Mouse (Mus musculus) heart, embryonic 14.5 days (tissue): Measurements from ENCODE around the gene Coro7. TPM values are rescaled to one million over a fixed set of nuclear protein-coding genes. Genes with fewer than 3 reads are reported as not detected.

ENCODE experiments used
- ATAC-seq: fragments of 200-750 bp; cut with Nextera tagmentation; 2 replicates; pipeline ENCODE4 v1.8.0; 2017; ENCODE audit warnings: low read depth, moderate TSS enrichment; ENCODE audit not compliant: insufficient number of reproducible peaks, insufficient read depth, low FRiP score
- H3K27ac ChIP-seq, 2 experiments: fragments of 200-500 bp in 1 of 2; fragments of 300-500 bp in 1 of 2; sonication (generic) in 1 of 2; replicated peaks in 1 of 2; 2 replicates each; pipeline ENCODE4 v1.5.1; 2012 to 2014; ENCODE audit warnings: low read depth in 2 of 2, low read length in 2 of 2, control low read depth in 1 of 2, mild to moderate bottlenecking in 1 of 2, mixed read lengths in 1 of 2; ENCODE audit not compliant: control insufficient read depth in 1 of 2, insufficient read depth in 1 of 2
- H3K27me3 ChIP-seq: fragments of 300-500 bp; sonication (generic); 2 replicates; pipeline ENCODE4 v1.6.1; 2014; ENCODE audit warnings: mild to moderate bottlenecking, low read length, control low read depth; ENCODE audit not compliant: control insufficient read depth, insufficient read depth
- H3K36me3 ChIP-seq: fragments of 300-500 bp; sonication (generic); 2 replicates; pipeline ENCODE4 v1.6.1; 2014; ENCODE audit warnings: mild to moderate bottlenecking, control low read depth, low read length, mixed read lengths; ENCODE audit not compliant: control insufficient read depth, insufficient read depth
- H3K4me1 ChIP-seq, 2 experiments: fragments of 200-500 bp in 1 of 2; fragments of 300-500 bp in 1 of 2; sonication (generic) in 1 of 2; 2 replicates each; pipeline ENCODE4 v1.6.1; 2012 to 2014; ENCODE audit warnings: low read length in 2 of 2, control low read depth in 1 of 2, mixed read lengths in 1 of 2; ENCODE audit not compliant: control insufficient read depth in 2 of 2, insufficient read depth in 2 of 2
- H3K4me2 ChIP-seq: fragments of 300-500 bp; sonication (generic); 2 replicates; pipeline ENCODE4 v1.6.1; 2014; ENCODE audit warnings: mild to moderate bottlenecking, low read length
- H3K4me3 ChIP-seq, 2 experiments: fragments of 200-500 bp in 1 of 2; fragments of 300-500 bp in 1 of 2; sonication (generic) in 1 of 2; 2 replicates each; pipeline ENCODE4 v1.5.1; 2012 to 2014; ENCODE audit warnings: low read length in 2 of 2, mild to moderate bottlenecking in 2 of 2, control low read depth in 1 of 2, low read depth in 1 of 2, moderate library complexity in 1 of 2; ENCODE audit not compliant: control insufficient read depth in 1 of 2, insufficient read depth in 1 of 2
- H3K9ac ChIP-seq: fragments of 300-500 bp; sonication (generic); 2 replicates; pipeline ENCODE4 v1.6.1; 2014; ENCODE audit warnings: mild to moderate bottlenecking, low read length
- H3K9me3 ChIP-seq: fragments of 300-500 bp; sonication (generic); 2 replicates; pipeline ENCODE4 v1.6.1; 2016; ENCODE audit warnings: low read length, control low read depth; ENCODE audit not compliant: control insufficient read depth
- WGBS: fragments of 180-500 bp; shearing (Covaris S2); extraction: QIAGEN DNeasy Blood & Tissue Kit; methylation state at CpG from one replicate; pipeline ENCODE4 v1.1.7; 2014; 5-methylcytosine and 5-hydroxymethylcytosine counted together
- polyA plus RNA-seq: library from polyadenylated mRNA; unstranded; fragments of >200 nt; fragmentation: Nextera tagmentation; extraction: Ambion mirVana; gene quantifications from 2 replicates; pipeline ENCODE4 v1.2.1, GENCODE M21; 2014

Gene Coro7
- polyA plus RNA-seq, 1 experiment from 2014 or later: 11.9 TPM

DNA sequence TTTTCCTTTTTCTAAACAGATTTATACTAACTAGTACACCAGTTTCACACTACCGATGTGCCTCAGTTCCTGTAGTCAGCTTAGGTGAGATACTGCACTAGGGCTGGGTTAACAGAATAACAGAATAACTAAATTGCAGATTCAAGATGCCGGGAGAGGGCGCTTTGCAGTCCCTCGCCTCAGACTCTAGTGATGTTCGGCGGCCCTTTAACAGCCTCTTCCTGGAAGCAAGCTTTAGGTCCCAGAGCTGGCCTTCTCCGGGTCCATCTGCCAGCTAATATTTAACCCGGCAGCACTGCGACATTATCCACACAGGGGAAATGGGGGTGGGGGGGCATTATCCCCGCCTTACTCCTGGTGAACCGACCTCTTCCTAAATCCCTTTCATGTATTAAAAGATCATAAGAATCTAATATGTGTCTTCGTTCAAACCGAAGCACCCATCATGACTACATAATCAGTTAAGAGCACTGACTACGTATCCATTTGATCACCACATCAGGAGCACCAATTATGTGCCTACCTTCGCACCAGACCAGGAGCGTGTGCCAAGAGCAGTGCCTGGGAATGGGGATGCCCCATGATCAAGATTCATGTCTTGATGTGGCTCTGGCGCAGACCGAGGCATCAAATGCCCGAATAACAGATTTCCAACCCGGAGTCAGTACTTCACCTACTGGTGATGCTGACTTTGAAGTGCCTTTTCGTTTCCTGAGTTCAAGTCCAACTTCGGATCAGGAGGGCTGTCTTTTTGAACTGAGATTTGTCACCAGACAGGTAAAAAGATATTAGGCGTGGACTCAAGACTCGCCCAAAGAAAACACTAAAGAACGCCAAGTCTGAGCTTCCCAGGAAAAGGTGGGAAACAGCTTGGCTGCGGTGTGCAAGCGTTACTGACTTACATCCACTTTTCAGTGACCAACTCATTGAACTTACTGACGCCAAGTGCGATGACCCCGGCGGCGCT lies 86.4 kb downstream of the Coro7 start:
- ATAC-seq: no peak
- peaks cover 34 to 36% of the 10 kb centered on the region in 2 experiments for H3K4me1 ChIP-seq
- peak overlapping the region; percentile 91 for H3K4me2 ChIP-seq

DNA sequence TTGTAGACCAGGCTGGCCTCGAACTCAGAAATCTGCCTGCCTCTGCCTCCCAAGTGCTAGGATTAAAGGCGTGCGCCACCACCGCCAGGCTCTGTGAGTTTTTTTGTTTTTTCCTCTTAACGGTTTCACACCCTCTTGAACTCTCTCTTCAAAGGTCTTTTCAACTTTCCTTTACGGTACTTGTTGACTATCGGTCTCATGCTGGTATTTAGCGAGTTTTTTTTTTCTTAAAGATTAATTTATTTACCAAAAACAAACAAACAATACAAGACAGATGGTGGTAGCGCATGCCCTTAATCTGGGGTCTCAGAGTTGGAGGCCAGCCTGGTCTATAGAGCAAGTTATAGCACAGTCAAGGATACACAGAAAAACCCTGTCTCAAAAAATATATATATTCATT lies 89.3 kb downstream of the Coro7 start:
- ATAC-seq: no peak
- H3K27me3 ChIP-seq: no peaks in the 10 kb centered on the region
- no peak overlapping the region for H3K9ac ChIP-seq
- no peak overlapping the region for H3K4me3 ChIP-seq
- H3K27ac ChIP-seq: no peak overlapping the region
- H3K9me3 ChIP-seq: no peaks in the 10 kb centered on the region
- no peak overlapping the region for H3K4me2 ChIP-seq
- H3K36me3 ChIP-seq: peaks cover 21% of the 10 kb centered on the region
- peaks cover 18 to 24% of the 10 kb centered on the region in 2 experiments for H3K4me1 ChIP-seq
- WGBS: 93% methylated on average over 9 of the region's 9 CpGs

More for the DNA sequence above, 86.4 kb downstream of the Coro7 start:
- H3K27ac ChIP-seq: peak overlapping the region; percentile 94 to 96
- no peaks in the 10 kb centered on the region for H3K9me3 ChIP-seq
- peak overlapping the region; percentile 64 to 85 for H3K4me3 ChIP-seq
- 14% methylated on average over 32 of the region's 32 CpGs for WGBS
- peaks cover 21% of the 10 kb centered on the region for H3K36me3 ChIP-seq
- H3K9ac ChIP-seq: peak overlapping the region; percentile 96
- H3K27me3 ChIP-seq: no peaks in the 10 kb centered on the region

DNA sequence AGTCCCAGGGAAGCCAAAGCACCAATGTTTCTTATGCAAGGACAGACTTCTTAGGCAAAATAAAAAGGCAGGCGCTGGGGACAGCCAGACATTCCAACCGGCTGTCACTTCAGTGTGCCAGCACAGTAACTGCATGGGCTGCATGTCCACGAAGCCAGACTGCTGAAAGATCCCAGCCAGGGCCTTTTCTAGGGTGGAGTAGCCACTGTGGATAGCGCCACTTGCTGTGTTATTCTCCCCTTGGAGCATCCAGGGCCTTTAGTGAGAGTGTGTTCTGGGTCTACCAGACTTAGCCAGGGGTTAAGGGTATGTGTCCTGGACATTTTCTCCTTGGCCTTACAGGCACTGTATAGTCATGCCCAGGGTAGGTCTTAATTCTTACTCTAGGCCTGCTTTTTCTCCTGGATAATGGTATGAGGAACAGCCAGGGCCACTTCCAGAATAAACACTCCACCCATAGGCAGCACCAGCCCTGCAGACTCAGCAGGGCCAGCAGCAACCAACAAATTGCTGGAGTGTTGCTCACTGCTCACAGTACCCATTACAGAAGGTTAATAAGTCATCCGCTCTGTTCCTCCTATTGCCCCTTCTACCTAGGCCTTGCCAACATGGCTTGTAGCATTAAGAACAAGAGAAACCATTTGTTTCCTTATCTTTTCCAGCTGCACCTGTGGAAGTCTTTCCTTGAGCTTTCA lies 91.9 kb downstream of the Coro7 start:
- 37% methylated on average over 5 of the region's 5 CpGs for WGBS

DNA sequence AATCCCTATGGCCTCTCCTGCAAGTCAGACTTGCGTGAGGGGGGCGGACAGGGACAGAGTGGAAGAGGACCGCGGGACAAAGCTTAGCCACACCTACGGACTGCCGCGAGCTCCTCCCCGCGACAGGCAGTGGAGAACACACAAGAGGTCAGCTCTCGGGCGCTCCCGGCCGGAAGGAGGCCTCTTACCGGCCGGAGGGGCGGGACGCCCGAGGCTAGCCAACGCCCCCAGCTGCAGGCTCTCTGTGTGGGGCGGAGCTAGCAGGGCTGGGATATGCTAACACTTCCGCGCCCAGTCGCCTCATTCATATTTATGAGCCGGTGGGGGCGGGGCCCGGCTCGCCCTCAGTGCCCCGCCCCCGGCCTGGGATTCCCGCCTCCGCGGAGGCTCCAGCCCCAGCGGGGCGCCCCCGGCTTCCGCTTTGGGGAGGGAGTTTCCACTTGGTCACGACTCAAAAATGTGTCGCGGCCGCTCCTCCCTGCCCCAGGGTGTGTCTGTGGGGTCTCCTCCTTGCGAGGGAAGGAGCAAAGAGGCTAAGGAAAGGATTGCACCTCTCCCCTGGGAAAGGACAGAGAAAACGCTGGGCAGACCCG lies 93.0 kb downstream of the Coro7 start:
- Histone ChIP-seq H3K27ac (peak overlapping the region; percentile 89 to 92), H3K4me3 (peak overlapping the region; percentile 50 to 53), H3K9me3 (no peaks in the 10 kb centered on the region), H3K27me3 (no peaks in the 10 kb centered on the region), H3K4me1 (peaks cover 11 to 19% of the 10 kb centered on the region in 2 experiments), H3K4me2 (peak overlapping the region; percentile 83), H3K9ac (peak overlapping the region; percentile 72), H3K36me3 (peaks cover 21% of the 10 kb centered on the region)
- ATAC-seq: peak; percentile 99
- WGBS: under 1% methylated on average over 39 of the region's 43 CpGs

More for the DNA sequence above, 91.9 kb downstream of the Coro7 start:
- no peaks in the 10 kb centered on the region for H3K9me3 ChIP-seq
- peaks cover 21% of the 10 kb centered on the region for H3K36me3 ChIP-seq
- H3K27me3 ChIP-seq: no peaks in the 10 kb centered on the region
- H3K4me3 ChIP-seq: no peak overlapping the region
- no peak for ATAC-seq
- H3K4me2 ChIP-seq: peak overlapping the region; percentile 83; the same call in 1 of the 2 replicates
- peak overlapping the region; percentile 71 for H3K9ac ChIP-seq
- peaks cover 14 to 23% of the 10 kb centered on the region in 2 experiments for H3K4me1 ChIP-seq
- peak overlapping the region; percentile 89 to 92 for H3K27ac ChIP-seq

DNA sequence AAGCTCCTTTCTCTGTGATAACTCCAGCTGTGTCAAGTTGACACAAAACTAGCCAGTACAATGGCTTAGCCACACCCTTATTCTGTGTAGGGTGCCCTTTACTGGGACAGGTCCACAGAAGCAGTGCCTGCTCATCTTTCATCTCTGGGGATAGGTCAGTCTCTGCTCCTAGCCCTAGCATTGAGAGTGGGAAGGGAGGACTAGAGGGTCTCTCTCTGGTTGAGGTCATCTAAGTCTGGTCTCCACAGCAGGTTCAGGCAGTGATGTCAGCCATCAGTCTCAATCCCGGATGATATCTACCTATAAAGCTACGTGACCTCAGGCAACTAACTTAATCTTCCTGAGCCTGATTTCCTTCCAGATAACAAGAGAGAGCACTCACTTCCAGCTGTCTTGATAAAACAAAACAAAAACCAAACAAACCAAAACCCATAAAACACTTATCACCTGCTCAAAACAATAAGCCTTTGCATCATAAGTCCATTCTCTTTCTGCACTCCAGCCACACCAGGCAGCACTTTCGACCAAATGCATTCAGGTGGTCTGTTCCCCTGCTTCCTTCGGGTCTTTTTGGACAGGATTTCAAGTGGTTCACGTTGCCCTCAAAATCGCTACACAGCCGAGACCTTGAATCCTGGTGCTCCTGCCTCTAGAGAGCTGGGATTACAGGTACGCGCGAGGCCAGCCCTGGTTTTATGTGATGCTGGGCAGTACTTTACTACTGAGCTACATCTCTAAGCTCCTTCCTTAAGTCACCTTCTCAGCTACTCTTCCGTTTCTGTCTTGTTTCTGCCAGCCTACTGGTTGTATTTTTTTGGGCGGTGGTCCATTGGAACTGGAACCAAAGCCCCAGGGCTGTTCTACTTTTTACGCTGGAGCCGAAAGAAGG lies 93.7 kb downstream of the Coro7 start:
- Histone ChIP-seq H3K9me3 (no peaks in the 10 kb centered on the region), H3K9ac (peak overlapping the region; percentile 72), H3K27ac (peak overlapping the region; percentile 88 to 89), H3K4me1 (peaks cover 11 to 19% of the 10 kb centered on the region in 2 experiments), H3K4me3 (peak overlapping the region; percentile 50 to 53), H3K36me3 (peaks cover 16% of the 10 kb centered on the region), H3K4me2 (peak overlapping the region; percentile 83), H3K27me3 (no peaks in the 10 kb centered on the region)
- peak; percentile 6; the same call in 1 of the 2 replicates for ATAC-seq
- 5% methylated on average over 14 of the region's 14 CpGs for WGBS

DNA sequence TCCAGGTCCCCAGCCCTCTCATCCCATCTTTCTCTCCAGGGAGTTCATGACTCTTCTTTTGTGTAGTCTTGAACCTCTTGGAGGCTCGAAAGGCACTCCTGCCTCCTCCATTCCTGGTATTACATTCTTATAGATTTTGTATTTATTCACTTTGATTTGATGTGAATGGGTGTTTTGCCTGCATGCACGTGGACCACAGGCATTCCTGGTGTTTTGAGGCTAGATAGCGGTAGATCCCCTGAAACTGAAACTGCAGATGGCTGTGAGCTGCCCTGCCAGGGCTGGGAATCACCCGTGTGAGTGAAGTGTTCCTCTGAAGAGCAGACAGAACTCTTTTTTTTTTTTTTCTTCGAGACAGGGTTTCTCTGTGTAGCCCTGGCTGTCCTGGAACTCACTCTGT lies 95.1 kb downstream of the Coro7 start:
- H3K4me2 ChIP-seq: no peak overlapping the region
- H3K4me1 ChIP-seq: peaks cover 11 to 19% of the 10 kb centered on the region in 2 experiments
- no peak overlapping the region for H3K27ac ChIP-seq
- WGBS: 66% methylated on average over 5 of the region's 5 CpGs
- H3K4me3 ChIP-seq: no peak overlapping the region
- H3K9ac ChIP-seq: no peak overlapping the region
- no peak for ATAC-seq
- H3K27me3 ChIP-seq: no peaks in the 10 kb centered on the region
- 0 out of 2 replicates have a peak, but pooled peaks cover 2% of the 10 kb centered on the region for H3K36me3 ChIP-seq
- no peaks in the 10 kb centered on the region for H3K9me3 ChIP-seq
